Mouse (Mus musculus) forebrain, embryonic 13.5 days (tissue): ENCODE data around the gene Khnyn. TPM values are rescaled to one million over a fixed set of nuclear protein-coding genes. Genes with fewer than 3 reads are reported as not detected.

ENCODE experiments used
- ATAC-seq: fragments of 200-750 bp; cut with Nextera tagmentation; 2 replicates; pipeline ENCODE4 v1.8.0; 2017
- H3K27ac ChIP-seq: fragments of 300-500 bp; sonication (generic); 2 replicates; pipeline ENCODE4 v1.5.1; 2015; ENCODE audit warnings: inconsistent platforms, mild to moderate bottlenecking, moderate library complexity
- H3K27me3 ChIP-seq: fragments of 300-500 bp; sonication (generic); 2 replicates; pipeline ENCODE4 v1.6.1; 2015; ENCODE audit warnings: mild to moderate bottlenecking, inconsistent platforms
- H3K36me3 ChIP-seq: fragments of 300-500 bp; sonication (generic); 2 replicates; pipeline ENCODE4 v1.6.1; 2015; ENCODE audit warnings: mild to moderate bottlenecking, inconsistent platforms; ENCODE audit not compliant: poor library complexity, severe bottlenecking
- H3K4me1 ChIP-seq: fragments of 300-500 bp; sonication (generic); 2 replicates; pipeline ENCODE4 v1.6.1; 2015; ENCODE audit warnings: inconsistent platforms
- H3K4me2 ChIP-seq: fragments of 300-500 bp; sonication (generic); 2 replicates; pipeline ENCODE4 v1.6.1; 2015; ENCODE audit warnings: inconsistent platforms, mild to moderate bottlenecking, moderate library complexity
- H3K4me3 ChIP-seq: fragments of 300-500 bp; sonication (generic); 2 replicates; pipeline ENCODE4 v1.5.1; 2015; ENCODE audit warnings: mild to moderate bottlenecking, inconsistent platforms
- H3K9ac ChIP-seq: fragments of 300-500 bp; sonication (generic); 2 replicates; pipeline ENCODE4 v1.6.1; 2015; ENCODE audit warnings: mild to moderate bottlenecking, inconsistent platforms
- H3K9me3 ChIP-seq: fragments of 300-500 bp; sonication (generic); replicated peaks from 2 replicates; pipeline ENCODE4 v1.6.1; 2016; ENCODE audit warnings: inconsistent platforms
- WGBS: fragments of 180-500 bp; shearing (Covaris S2); methylation state at CpG from one replicate; pipeline ENCODE4 v1.1.7; 2015; 5-methylcytosine and 5-hydroxymethylcytosine counted together
- polyA plus RNA-seq: library from polyadenylated mRNA; unstranded; fragments of >200 nt; fragmentation: Nextera tagmentation; extraction: Ambion mirVana; gene quantifications from 2 replicates; pipeline ENCODE4 v1.2.1, GENCODE M21; 2015

The Khnyn gene
- polyA plus RNA-seq = 9.6 and 10.8 TPM in 2 replicates

DNA sequence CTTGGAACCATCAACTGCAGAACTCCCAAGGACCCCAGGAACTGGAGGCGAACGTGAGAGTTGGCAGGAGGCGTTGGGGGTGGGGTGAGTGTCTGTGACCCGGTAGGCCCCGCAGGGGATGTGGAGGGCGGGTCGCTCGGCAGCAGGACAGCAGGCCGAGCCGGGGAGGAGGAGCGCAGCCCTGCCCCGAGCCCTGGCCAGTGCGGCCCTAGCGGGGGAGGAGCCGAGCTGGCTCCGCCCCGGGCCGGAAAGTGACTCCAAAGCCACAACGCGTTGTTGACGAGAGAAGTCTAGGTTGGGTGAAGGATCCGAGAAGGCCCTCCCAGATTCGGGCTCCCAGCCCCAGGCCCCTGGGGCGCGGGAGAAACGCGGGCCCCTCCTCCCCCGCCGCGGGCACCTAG lies at the start of gene Khnyn:
TSS of gene Khnyn (plus strand) at position 235 of the 401 bp plus-strand sequence.
- Histone ChIP-seq H3K9me3 (no peaks in the 10 kb centered on the region), H3K27me3 (no peaks in the 10 kb centered on the region), H3K36me3 (peaks cover 33% of the 10 kb centered on the region), H3K4me2 (peak within 1 kb of the TSS; percentile 79), H3K4me1 (peaks cover 27% of the 10 kb centered on the region), H3K4me3 (peak within 1 kb of the TSS; percentile 85), H3K27ac (peak within 1 kb of the TSS; percentile 69), H3K9ac (peak within 1 kb of the TSS; percentile 80)
- ATAC-seq = peak; percentile 91
- WGBS = 0% methylated on average over 27 of the region's 30 CpGs

DNA sequence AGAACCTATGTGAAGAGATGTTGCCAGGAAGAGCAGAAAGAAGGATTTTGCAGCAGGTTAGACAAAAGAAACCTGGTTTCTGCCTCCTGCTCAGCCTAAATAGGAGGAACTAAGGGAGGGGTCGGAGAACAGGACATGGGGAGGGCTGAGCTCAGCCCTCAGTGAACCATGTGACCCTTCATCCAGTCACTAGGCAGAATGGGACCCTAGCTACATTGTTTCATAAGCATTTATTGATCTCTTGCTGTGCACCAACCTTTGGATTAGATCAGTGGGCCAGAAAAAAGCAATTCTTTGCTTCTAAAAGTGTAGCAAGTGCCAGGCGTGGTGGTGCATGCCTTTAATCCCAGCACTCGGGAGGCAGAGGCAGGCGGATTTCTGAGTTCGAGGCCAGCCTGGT lies 46.4 kb upstream of the Khnyn start:
- no peak overlapping the region for H3K4me3 ChIP-seq
- ATAC-seq = no peak
- no peak overlapping the region for H3K9ac ChIP-seq
- 83% methylated on average over 5 of the region's 5 CpGs for whole genome bisulfite sequencing
- H3K27me3 ChIP-seq = no peaks in the 10 kb centered on the region
- H3K4me1 ChIP-seq = no peaks in the 10 kb centered on the region
- no peaks in the 10 kb centered on the region for H3K36me3 ChIP-seq
- no peak overlapping the region for H3K4me2 ChIP-seq
- H3K27ac ChIP-seq = no peak overlapping the region
- H3K9me3 ChIP-seq = no peaks in the 10 kb centered on the region

DNA sequence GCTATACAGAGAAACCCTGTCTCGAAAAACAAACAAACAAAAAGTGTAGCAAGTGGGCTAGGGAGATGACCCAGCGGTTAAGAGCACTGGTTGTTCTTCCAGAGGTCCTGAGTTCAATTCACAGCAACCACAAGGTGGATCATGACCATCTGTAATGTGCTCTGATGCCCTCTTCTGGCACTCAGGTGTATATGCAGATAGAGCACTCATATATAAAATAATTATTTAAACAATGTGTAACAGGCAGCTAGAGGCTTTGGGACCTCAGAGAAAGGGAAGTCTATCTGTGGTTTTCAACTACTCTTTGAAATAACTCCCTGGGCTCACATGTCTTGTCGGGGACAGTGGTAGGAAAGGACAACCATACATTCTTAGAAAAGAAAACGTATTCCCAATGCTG lies 46.0 kb upstream of the Khnyn start:
- H3K27me3 ChIP-seq = no peaks in the 10 kb centered on the region
- no peaks in the 10 kb centered on the region for H3K4me1 ChIP-seq
- H3K9me3 ChIP-seq = no peaks in the 10 kb centered on the region
- H3K27ac ChIP-seq = no peak overlapping the region
- no peak overlapping the region for H3K4me2 ChIP-seq
- H3K4me3 ChIP-seq = no peak overlapping the region
- no peaks in the 10 kb centered on the region for H3K36me3 ChIP-seq
- no peak for ATAC-seq
- WGBS = 89% methylated on average over 4 of the region's 4 CpGs
- no peak overlapping the region for H3K9ac ChIP-seq

DNA sequence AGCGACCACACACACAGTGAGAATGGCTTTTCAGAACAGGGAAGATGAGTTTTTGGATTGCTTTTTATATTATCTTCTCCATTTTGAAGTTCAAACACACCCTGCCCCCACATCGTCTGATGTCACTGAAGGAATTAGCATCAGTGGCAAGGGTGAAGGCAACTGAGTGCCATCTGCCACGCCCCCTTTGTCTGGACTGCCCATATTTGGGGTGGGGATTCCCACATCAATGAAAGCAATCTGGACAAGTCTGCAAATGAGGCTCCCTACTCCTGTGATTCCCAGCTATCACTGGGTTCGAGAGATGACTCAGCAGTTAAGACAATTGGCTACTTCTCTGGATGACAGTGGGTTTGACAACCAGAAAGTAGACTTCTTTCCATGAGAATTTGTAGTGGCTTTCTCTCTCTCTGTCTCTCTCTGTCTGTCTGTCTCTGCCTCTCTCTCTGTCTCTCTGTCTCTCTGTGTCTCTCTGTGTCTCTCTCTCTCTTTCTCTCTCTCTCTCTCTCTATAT lies 43.8 kb upstream of the Khnyn start:
- no peak overlapping the region for H3K9ac ChIP-seq
- H3K27me3 ChIP-seq = no peaks in the 10 kb centered on the region
- no peak overlapping the region for H3K27ac ChIP-seq
- ATAC-seq = no peak
- no peaks in the 10 kb centered on the region for H3K36me3 ChIP-seq
- no peaks in the 10 kb centered on the region for H3K9me3 ChIP-seq
- H3K4me2 ChIP-seq = no peak overlapping the region
- H3K4me1 ChIP-seq = no peaks in the 10 kb centered on the region
- H3K4me3 ChIP-seq = no peak overlapping the region
- WGBS = 65% methylated on average over 4 of the region's 4 CpGs

DNA sequence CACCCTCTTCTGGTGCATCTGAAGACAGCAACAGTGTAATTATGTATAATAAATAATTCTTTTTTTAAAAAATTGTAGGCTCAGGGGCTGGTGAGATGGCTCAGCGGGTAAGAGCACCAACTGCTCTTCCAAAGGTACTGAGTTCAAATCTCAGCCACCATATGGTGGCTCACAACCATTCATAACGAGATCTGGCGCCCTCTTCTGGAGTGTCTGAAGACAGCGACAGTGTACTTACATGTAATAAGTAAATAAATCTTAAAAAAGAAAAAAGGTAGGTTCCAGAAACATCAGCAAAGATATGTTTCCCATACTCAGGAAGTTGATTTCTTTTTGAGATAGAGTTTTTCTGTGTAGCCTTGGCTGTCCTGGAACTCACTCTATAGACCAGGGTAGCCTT lies 42.0 kb upstream of the Khnyn start:
- Histone ChIP-seq H3K4me2 (no peak overlapping the region), H3K36me3 (no peaks in the 10 kb centered on the region), H3K27me3 (no peaks in the 10 kb centered on the region), H3K4me3 (no peak overlapping the region), H3K9me3 (no peaks in the 10 kb centered on the region), H3K9ac (no peak overlapping the region), H3K27ac (no peak overlapping the region), H3K4me1 (no peaks in the 10 kb centered on the region)
- no peak for ATAC-seq
- WGBS = 77% methylated on average over 4 of the region's 4 CpGs

DNA sequence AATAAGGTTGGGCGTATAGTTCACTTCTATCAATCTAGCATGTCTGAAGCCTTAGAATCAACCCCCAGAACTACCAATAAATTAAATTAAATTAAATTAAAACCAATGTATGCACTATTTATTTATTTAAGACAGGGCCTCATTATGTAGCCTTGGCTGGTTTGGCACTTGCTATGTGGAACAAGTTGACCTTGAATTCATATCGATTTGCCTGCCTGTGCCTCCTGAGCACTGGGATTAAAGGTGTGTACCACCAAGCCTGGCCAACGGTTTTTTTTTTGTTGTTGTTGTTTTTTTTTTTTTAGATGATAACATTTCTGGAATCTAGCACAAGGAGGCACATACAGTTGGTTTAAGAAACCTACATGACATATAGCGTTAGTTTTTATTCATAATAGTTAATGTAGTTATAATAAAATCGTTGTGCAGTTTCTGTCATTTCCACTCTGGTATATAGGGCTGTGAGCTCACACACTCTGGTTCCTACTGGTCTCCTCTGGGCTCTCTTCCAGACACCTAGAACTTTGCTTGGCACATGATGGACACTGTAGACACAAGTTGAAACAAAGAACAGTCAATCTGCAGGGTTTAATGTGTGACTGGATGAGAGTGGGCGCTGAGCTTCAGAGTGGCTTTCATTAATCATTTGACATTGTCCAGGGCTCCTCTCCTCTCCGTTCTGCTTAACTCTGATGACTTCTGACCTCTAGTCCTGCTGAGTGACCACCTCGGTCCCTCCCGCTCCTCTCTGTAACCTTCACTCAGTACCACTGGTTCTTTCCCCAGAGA lies 39.0 kb upstream of the Khnyn start:
- WGBS = 82% methylated on average over 9 of the region's 9 CpGs
- Histone ChIP-seq H3K9me3 (no peaks in the 10 kb centered on the region), H3K4me1 (no peaks in the 10 kb centered on the region), H3K27me3 (no peaks in the 10 kb centered on the region), H3K4me3 (no peak overlapping the region), H3K36me3 (no peaks in the 10 kb centered on the region), H3K9ac (no peak overlapping the region), H3K27ac (no peak overlapping the region), H3K4me2 (no peak overlapping the region)
- no peak for ATAC-seq

DNA sequence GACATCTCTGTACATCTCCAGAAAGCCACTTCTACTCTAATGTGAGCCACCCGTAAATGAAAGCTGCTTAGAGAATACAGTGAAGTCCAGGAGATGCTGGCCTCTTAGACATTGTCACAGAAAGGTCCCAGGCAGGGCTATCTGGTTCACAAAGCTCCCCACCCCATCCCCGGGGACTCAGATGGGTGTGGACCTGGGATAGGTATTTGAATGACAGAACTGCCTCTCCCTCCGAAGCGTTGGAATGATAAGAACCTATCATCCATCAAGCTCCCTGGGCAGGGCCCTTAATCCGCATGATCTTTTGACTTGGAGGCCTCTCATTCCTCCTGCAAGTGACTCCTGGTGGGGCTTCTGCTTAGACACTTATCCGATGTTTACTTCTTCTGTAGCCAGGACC lies 33.9 kb upstream of the Khnyn start:
- no peak overlapping the region for H3K9ac ChIP-seq
- no peaks in the 10 kb centered on the region for H3K36me3 ChIP-seq
- no peak overlapping the region for H3K27ac ChIP-seq
- H3K9me3 ChIP-seq = no peaks in the 10 kb centered on the region
- no peaks in the 10 kb centered on the region for H3K27me3 ChIP-seq
- no peak for ATAC-seq
- WGBS = 70% methylated on average over 6 of the region's 6 CpGs
- H3K4me1 ChIP-seq = peaks cover 32% of the 10 kb centered on the region
- H3K4me2 ChIP-seq = no peak overlapping the region
- no peak overlapping the region for H3K4me3 ChIP-seq

DNA sequence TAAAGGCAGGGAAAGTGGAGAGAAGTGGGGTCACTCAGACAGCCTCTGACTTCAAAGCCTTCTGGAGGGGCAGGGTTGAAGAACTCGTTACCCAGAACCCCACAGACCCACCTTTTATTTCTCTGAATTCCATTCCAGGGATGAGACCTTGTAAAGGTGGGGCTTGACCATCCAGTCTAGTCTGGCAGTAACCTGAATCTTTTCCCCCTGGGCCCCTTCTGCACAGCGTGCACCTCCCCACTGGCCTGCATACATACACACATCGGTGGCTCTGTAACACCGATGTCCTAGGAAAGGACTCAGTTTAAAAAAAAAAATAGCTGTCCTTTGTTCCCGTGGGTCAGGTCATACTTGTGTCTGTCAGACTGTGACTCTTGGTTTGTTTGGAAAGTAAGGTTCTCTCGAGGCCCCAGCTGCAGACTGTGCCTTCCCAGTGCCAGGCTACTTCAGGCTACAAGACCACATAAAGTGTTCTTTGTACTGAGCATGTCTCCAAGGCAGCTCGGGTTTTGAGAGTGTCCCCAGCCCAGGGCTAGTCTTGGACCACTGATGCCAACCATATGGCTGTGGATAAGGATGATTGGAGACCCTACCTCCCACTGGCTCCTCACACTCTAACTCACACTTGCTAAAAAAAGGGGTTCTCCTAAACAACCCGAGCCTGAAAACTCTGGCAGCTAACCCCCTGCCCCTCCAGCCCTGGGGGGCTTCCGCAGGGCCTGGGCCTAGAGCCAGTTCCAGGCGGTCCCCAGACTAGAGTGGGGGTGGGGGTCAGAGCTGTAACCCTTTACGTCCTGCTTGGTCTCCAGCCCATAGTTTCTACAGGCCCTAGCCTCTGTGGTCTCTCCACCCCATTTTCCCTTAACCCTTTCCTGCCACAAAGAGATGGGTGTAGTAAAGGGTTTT lies 31.8 kb upstream of the Khnyn start:
- Histone ChIP-seq H3K4me1 (peaks cover 51% of the 10 kb centered on the region), H3K9ac (peak overlapping the region; percentile 85; the same call in 1 of the 2 replicates), H3K36me3 (0 out of 2 replicates have a peak, but pooled peaks cover under 1% of the 10 kb centered on the region), H3K27me3 (no peaks in the 10 kb centered on the region), H3K4me2 (peak overlapping the region; percentile 90), H3K9me3 (no peaks in the 10 kb centered on the region), H3K27ac (peak overlapping the region; percentile 89), H3K4me3 (peak overlapping the region; percentile 71)
- ATAC-seq = peak; percentile 76
- 2% methylated on average over 11 of the region's 11 CpGs for WGBS

DNA sequence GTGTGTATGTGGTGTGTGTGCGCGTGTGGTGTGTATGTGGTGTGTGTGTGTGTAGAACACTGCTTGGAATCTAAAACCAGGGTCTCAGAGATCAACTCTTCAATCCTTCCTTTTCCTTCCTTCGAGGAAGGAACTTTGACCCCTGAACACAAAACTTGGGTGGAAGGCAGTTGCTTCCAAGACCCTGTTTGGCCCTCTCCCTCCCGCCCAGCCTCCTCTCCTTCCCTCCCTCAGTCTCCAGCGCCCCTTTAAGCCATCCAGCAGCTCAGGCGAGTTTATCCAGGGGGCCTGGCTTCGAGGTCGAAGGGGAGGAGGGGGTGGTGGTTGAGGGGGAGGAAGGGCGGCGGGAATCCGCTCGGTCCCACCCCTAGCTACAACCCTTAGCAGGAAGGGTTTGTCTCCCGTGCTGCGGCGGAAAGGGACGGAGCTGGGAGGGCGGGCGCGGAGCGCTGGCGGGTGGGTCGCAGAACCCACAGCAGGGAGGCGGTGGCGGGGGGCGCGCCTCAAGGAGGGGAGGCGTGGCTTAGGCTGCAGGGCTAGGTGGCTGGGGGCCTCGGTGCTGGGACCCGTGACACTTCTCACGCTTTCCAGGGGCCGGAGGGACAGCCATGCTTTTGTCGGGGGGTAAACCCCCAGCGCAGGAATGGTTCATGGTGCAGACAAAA lies 31.0 kb upstream of the Khnyn start, which contains the start of gene Nynrin:
TSS of gene Nynrin (plus strand) at position 390 of the 665 bp plus-strand sequence.
- Histone ChIP-seq H3K27ac (peak within 1 kb of the TSS; percentile 89), H3K4me2 (peak within 1 kb of the TSS; percentile 90), H3K4me3 (peak within 1 kb of the TSS; percentile 71), H3K4me1 (peaks cover 57% of the 10 kb centered on the region), H3K9me3 (no peaks in the 10 kb centered on the region), H3K36me3 (0 out of 2 replicates have a peak, but pooled peaks cover 8% of the 10 kb centered on the region), H3K9ac (peak within 1 kb of the TSS; percentile 85), H3K27me3 (no peaks in the 10 kb centered on the region)
- under 1% methylated on average over 28 of the region's 33 CpGs for WGBS
- ATAC-seq = peak; percentile 85

DNA sequence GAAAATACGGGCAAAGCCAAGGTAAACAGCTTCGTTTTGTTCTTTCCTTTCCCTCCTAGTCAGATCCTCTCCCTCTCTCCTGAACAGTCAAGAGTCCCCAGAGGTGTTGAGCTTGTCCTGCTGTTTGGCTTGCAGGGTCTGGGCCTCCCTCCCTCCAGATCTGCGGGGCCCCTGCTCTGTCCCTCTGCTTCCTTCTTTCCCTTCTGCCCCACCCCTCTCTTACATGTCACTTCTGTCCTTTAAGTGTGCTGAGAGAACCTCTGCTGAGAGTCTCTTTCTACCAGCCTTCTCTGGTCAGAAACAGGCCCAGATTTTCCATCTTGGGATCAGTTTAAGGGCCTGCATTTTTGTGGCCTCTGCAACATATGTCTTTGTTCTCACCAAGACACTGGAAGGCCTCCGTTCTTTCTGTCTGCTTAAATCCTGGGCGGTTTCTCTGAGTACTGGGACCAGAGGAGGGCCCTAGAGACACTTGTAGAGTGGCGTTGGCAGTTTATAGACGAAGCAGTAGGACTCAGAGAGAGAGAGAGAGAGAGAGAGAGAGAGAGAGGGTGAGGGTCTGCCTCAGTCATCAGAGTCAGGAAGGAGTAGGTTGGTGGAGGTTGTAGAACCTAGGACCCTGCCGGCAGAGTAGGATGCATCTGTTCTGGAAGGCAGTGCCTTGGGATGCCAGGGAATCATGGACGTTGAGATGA lies 30.2 kb upstream of the Khnyn start:
- Histone ChIP-seq H3K27ac (peak overlapping the region; percentile 89), H3K9me3 (no peaks in the 10 kb centered on the region), H3K27me3 (no peaks in the 10 kb centered on the region), H3K4me3 (peak overlapping the region; percentile 71), H3K4me1 (peaks cover 63% of the 10 kb centered on the region), H3K36me3 (0 out of 2 replicates have a peak, but pooled peaks cover 13% of the 10 kb centered on the region), H3K4me2 (peak overlapping the region; percentile 90), H3K9ac (peak overlapping the region; percentile 85)
- WGBS = 3% methylated on average over 9 of the region's 9 CpGs
- ATAC-seq = peak; percentile 36

DNA sequence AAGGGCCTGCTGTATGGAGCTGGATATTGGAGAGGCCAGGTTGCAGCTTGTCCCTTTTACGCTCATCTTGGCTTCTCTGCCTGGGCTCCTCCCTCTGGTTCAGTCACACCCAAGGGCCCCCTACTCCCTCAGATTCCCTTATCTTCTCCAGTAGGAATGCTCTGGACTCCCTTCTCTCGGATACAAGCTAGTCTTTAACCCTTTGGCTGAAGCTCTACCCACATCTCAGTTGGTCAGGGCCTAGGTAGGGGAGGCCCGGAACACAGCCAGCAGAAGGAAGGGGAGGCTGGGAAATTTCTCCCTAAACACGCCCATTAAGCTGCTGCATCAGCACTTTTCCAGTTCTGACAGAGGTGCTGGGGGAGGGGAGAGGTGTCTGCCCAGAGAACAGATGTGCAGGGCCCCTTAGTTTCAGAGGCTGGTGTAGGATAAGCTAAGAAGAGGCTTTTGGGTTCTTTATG lies 29.6 kb upstream of the Khnyn start:
- 0 out of 2 replicates have a peak, but pooled peaks cover 13% of the 10 kb centered on the region for H3K36me3 ChIP-seq
- peaks cover 66% of the 10 kb centered on the region for H3K4me1 ChIP-seq
- no peaks in the 10 kb centered on the region for H3K9me3 ChIP-seq
- H3K27ac ChIP-seq = peak overlapping the region; percentile 89
- 4% methylated on average over 4 of the region's 4 CpGs for WGBS
- H3K27me3 ChIP-seq = no peaks in the 10 kb centered on the region
- H3K4me3 ChIP-seq = peak overlapping the region; percentile 71
- ATAC-seq = peak; percentile 22
- H3K9ac ChIP-seq = peak overlapping the region; percentile 85
- peak overlapping the region; percentile 90 for H3K4me2 ChIP-seq
